Mouse (Mus musculus): ENCODE data around the gene Ccl27a. TPM values are rescaled to one million over a fixed set of nuclear protein-coding genes. Genes with fewer than 3 reads are reported as not detected.

The Ccl27a gene
- not detected in 2 replicates for polyA plus RNA-seq (2012; ENCODE audit: low replicate concordance)

GRCm38 (mm10) chr4:41774002-41774401 lies at the start of gene Ccl27a:
Gene Ccl27a (minus strand): TSS chr4:41774247.

DNA sequence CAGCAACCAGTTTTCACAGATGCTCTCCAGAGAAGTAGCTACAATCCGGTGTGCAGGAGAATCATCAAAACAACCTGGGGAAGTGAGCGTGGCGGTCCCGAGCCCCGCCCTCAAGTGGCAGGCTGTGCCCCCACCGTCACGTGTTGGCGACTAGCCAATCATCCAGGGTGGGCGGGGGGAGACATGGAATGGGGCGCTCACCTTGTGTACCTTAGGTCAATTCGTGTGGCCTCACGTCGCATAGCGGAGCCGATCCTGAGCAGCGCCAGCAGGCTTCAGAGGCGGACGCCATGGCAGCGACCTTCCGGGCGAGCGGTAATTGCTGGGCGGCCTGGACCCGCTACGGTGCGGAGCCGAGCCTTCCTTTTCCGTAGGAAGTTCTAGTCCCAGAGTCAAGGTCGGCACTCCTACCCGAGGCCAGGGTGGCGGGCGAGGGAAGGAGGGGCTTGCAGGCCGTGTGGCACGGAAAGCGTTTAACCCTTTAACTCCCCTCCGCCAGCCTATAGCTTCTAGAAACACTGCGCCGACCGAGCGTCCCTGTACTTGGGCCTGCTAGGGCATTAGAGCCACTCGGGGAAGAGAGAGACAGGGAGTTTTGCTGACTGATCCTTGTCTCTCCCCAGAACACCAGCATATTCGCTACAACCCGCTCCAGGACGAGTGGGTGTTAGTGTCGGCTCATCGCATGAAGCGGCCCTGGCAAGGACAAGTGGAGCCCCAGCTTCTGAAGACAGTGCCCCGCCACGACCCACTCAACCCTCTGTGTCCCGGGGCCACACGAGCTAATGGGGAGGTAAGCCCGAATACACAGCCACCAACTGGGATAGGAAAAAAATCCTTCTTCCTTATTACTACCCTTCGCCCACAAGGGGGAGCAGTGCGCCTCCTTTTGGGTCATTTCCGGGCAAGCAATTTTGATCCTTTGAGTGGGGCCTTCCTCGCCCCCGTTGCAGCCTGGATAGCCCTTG lies 18.4 kb downstream of the Ccl27a start, which contains the start of gene Sigmar1:
Sigmar1 (minus strand) TSS at position 820 of the 968 bp plus-strand sequence.

GRCm38 (mm10) chr4:41754797-41755337 lies 19.2 kb downstream of the Ccl27a start, which contains the start of gene Galt:
Gene Galt (plus strand): TSS chr4:41755228.

GRCm38 (mm10) chr4:41731052-41731765 lies 42.8 kb downstream of the Ccl27a start, which contains the start of gene Arid3c:
Gene Arid3c (minus strand): TSS chr4:41731142.

DNA sequence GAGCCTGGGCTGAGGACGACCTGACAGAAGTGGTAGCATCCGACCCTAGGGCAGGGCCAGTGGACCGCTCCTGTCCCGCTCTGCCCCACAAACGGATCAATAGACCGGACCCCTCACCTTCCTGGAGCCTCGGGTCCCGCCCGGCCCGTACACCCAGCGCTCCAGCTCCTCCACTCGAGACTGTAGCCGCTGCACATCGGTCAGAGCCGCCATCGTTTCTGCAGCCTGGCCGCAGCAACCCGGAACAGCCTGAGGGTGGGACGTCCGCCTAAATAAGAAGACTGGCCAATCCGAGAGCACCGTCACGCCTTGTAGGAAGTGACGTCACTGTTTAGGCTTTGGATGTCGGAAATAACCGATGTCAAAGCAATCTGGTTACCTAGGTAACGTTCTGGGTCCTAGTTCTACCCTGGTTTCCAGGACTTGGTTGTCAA lies 51.1 kb downstream of the Ccl27a start, which contains the start of gene Dctn3:
Dctn3 (minus strand) TSS at position 253 of the 434 bp plus-strand sequence.

Other genes starting within 250 kb of the Ccl27a start
- 13.1 and 48.1 TPM in 2 replicates for gene Fam219a, start 204.7 kb downstream of the Ccl27a start, polyA plus RNA-seq (2012; ENCODE audit: low replicate concordance)
- gene Dnaic1, start 204.5 kb downstream of the Ccl27a start, polyA plus RNA-seq (2012; ENCODE audit: low replicate concordance), result not detected in 2 replicates
- gene Enho, start 133.9 kb downstream of the Ccl27a start, polyA plus RNA-seq (2012; ENCODE audit: low replicate concordance), result 1.4 TPM in 2 replicates
- gene Cntfr, start 77.2 kb downstream of the Ccl27a start, polyA plus RNA-seq (2012; ENCODE audit: low replicate concordance), result 0.27 and 0.59 TPM in 2 replicates
- gene Il11ra1, start 74.3 kb downstream of the Ccl27a start, polyA plus RNA-seq (2012; ENCODE audit: low replicate concordance), result 5.0 and 10.5 TPM in 2 replicates
- gene Rpp25l, start 60.7 kb downstream of the Ccl27a start, polyA plus RNA-seq (2012; ENCODE audit: low replicate concordance), result 55.1 and 56.5 TPM in 2 replicates
- gene Dctn3, start 51.1 kb downstream of the Ccl27a start, polyA plus RNA-seq (2012; ENCODE audit: low replicate concordance), result 83.5 and 170 TPM in 2 replicates
- gene Arid3c, start 43.1 kb downstream of the Ccl27a start, polyA plus RNA-seq (2012; ENCODE audit: low replicate concordance), result not detected in 2 replicates
- 30.4 and 49.1 TPM in 2 replicates for gene Galt, start 19.0 kb downstream of the Ccl27a start, polyA plus RNA-seq (2012; ENCODE audit: low replicate concordance)
- 22.0 and 46.7 TPM in 2 replicates for gene Sigmar1, start 18.1 kb downstream of the Ccl27a start, polyA plus RNA-seq (2012; ENCODE audit: low replicate concordance)
- gene Gm21541, start 129.4 kb upstream of the Ccl27a start, polyA plus RNA-seq (2012; ENCODE audit: low replicate concordance), result not detected in 2 replicates
- 6.3 and 22.1 TPM in 2 replicates for gene Gm20878, start 167.3 kb upstream of the Ccl27a start, polyA plus RNA-seq (2012; ENCODE audit: low replicate concordance)
- gene Fam205a4, start 191.8 kb upstream of the Ccl27a start, polyA plus RNA-seq (2012; ENCODE audit: low replicate concordance), result not detected in 2 replicates

Data from hematopoietic multipotent progenitor cell, adult 10-12 weeks (in vitro differentiated cells).